In the genomic region with DNA sequence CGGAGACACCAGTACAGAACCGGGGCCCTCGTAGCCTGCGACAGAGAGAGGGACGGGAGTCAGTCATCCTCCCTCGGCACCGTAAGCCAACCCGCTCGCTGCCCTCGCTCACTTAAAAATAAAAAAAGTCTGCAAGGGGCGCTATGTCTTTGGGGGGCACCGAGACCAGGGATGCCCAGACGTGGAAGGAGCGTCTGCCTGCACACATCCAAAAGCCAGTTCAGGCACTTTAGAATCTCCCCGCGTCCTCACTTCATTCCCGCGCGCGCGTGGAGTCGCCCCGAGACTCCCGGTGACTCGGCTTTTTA, we compare ENCODE assay signal across 8 mouse cellular contexts. TPM values are rescaled to one million over a fixed set of nuclear protein-coding genes. Genes with fewer than 3 reads are reported as not detected.
A peak's percentile ranks its signal among the peaks of the same experiment; 100 is the strongest.
DNase-seq lines count a peak whose midpoint lies in the region; ATAC-seq and TF ChIP-seq lines count a peak whose summit lies in the region.
"Had no signal": no experiment of that assay in that cellular context is flagged by ENCODE, and none has a peak within 500 bp of the region (broad histone marks: within the 10 kb centered on the region; RNA-seq: fewer than 3 reads in every experiment).

No protein-coding gene starts in this region.

- H3K27ac ChIP-seq in forebrain, embryonic 15.5 days (replicated peaks) = no peak overlapping the region
- H3K27ac ChIP-seq in limb, embryonic 14.5 days (replicated peaks; ENCODE audit: low read depth, low read length) = peak overlapping the region; percentile 81; the same call in 1 of the 2 replicates
- H3K27ac ChIP-seq in stomach, postnatal 0 days (replicated peaks) = no peak overlapping the region

- H3K36me3 ChIP-seq in megakaryocyte, embryonic 14.5 days (replicated peaks; ENCODE audit: low read length) = no peaks in the 10 kb centered on the region
- H3K36me3 ChIP-seq in forebrain, embryonic 15.5 days = no peaks in the 10 kb centered on the region
- no peaks in the 10 kb centered on the region for H3K36me3 ChIP-seq in limb, embryonic 14.5 days (ENCODE audit: control insufficient read depth, insufficient read depth, low read length)
- no peaks in the 10 kb centered on the region for H3K36me3 ChIP-seq in stomach, postnatal 0 days (ENCODE audit: control insufficient read depth, insufficient read depth, low read length)

- H3K9me3 ChIP-seq in megakaryocyte, embryonic 14.5 days = no peaks in the 10 kb centered on the region
- H3K9me3 ChIP-seq in forebrain, embryonic 15.5 days = no peaks in the 10 kb centered on the region
- no peaks in the 10 kb centered on the region for H3K9me3 ChIP-seq in limb, embryonic 14.5 days (ENCODE audit: control insufficient read depth, low read length)
- H3K9me3 ChIP-seq in stomach, postnatal 0 days (ENCODE audit: control insufficient read depth, low read length) = no peaks in the 10 kb centered on the region

- TF ChIP-seq EP300 in stomach, postnatal 0 days (optimal IDR thresholded peaks at IDR 0.05) = no peak

- ATAC-seq in megakaryocyte, adult 5-6 weeks (ENCODE audit: poor library complexity, severe bottlenecking) = no peak
- ATAC-seq in forebrain, embryonic 15.5 days (replicated peaks) = 0 out of 2 replicates have a peak, but pooled peaks have one; percentile 3
- no peak for ATAC-seq in limb, embryonic 14.5 days (ENCODE audit: low FRiP score, low read depth)
- ATAC-seq in stomach, postnatal 0 days (ENCODE audit: low FRiP score, low TSS enrichment) = no peak

- H3K4me2 ChIP-seq in forebrain, embryonic 15.5 days (replicated peaks) = peak overlapping the region; percentile 83; the same call in 1 of the 2 replicates
- peak overlapping the region; percentile 88 for H3K4me2 ChIP-seq in limb, embryonic 14.5 days (replicated peaks; ENCODE audit: low read depth, low read length, severe bottlenecking)
- peak overlapping the region; percentile 97; the same call in 1 of the 2 replicates for H3K4me2 ChIP-seq in stomach, postnatal 0 days (replicated peaks; ENCODE audit: low read depth)

- peaks cover 97% of the 10 kb centered on the region for H3K27me3 ChIP-seq in megakaryocyte, embryonic 14.5 days (replicated peaks)
- peaks cover 80% of the 10 kb centered on the region for H3K27me3 ChIP-seq in forebrain, embryonic 15.5 days
- peaks cover 73% of the 10 kb centered on the region for H3K27me3 ChIP-seq in limb, embryonic 14.5 days (ENCODE audit: control insufficient read depth, insufficient read depth, low read length)
- peaks cover 33% of the 10 kb centered on the region for H3K27me3 ChIP-seq in stomach, postnatal 0 days (ENCODE audit: control insufficient read depth, insufficient read depth, low read length)

- no peak for TF ChIP-seq CTCF in stomach, postnatal 0 days (IDR thresholded peaks at IDR 0.05; ENCODE audit: low read depth)

- H3K4me3 ChIP-seq in megakaryocyte, embryonic 14.5 days (replicated peaks) = peak overlapping the region; percentile 80
- peak overlapping the region; percentile 11; the same call in 1 of the 2 replicates for H3K4me3 ChIP-seq in forebrain, embryonic 15.5 days
- peak overlapping the region; percentile 60 for H3K4me3 ChIP-seq in limb, embryonic 14.5 days (replicated peaks; ENCODE audit: low read length)
- peak overlapping the region; percentile 59 for H3K4me3 ChIP-seq in stomach, postnatal 0 days (ENCODE audit: low read depth, low read length)

- DNase-seq in limb, embryonic 14.5 days (ENCODE audit: low spot score) = no peak
- DNase-seq in stomach, postnatal 0 days (ENCODE audit: low spot score) = no peak
- no peak for DNase-seq in cerebellum, adult 9-10 months
- no peak for DNase-seq in thymus, postnatal 36 days

- no peak for TF ChIP-seq POLR2A in limb, embryonic 14.5 days (IDR thresholded peaks at IDR 0.05; ENCODE audit: borderline replicate concordance, extremely low read depth, insufficient read depth, insufficient read length)

- peaks cover 30% of the 10 kb centered on the region for H3K4me1 ChIP-seq in megakaryocyte, embryonic 14.5 days
- peaks cover 35% of the 10 kb centered on the region for H3K4me1 ChIP-seq in forebrain, embryonic 15.5 days
- H3K4me1 ChIP-seq in limb, embryonic 14.5 days (ENCODE audit: control insufficient read depth, insufficient read depth, low read length) = no peaks in the 10 kb centered on the region
- 0 out of 2 replicates have a peak, but pooled peaks cover 3% of the 10 kb centered on the region for H3K4me1 ChIP-seq in stomach, postnatal 0 days (replicated peaks; ENCODE audit: control insufficient read depth, insufficient read depth)

- WGBS in forebrain, embryonic 15.5 days = 1% methylated on average over 25 of the region's 25 CpGs
- 1% methylated on average over 25 of the region's 25 CpGs for WGBS in limb, embryonic 14.5 days
- 2% methylated on average over 25 of the region's 25 CpGs for WGBS in stomach, postnatal 0 days

- H3K9ac ChIP-seq in forebrain, embryonic 15.5 days (replicated peaks) = no peak overlapping the region
- H3K9ac ChIP-seq in limb, embryonic 14.5 days (ENCODE audit: low read depth, low read length, severe bottlenecking) = peak overlapping the region; percentile 82
- no peak overlapping the region for H3K9ac ChIP-seq in stomach, postnatal 0 days (ENCODE audit: low read length)

RNA-seq across cellular contexts. Expression of a gene that starts 1.0 kb away (rescaled TPM):
- polyA plus RNA-seq in megakaryocyte, embryonic 14.5 days (2012; ENCODE audit: insufficient read depth, low replicate concordance) = not detected in 2 replicates
- total RNA-seq in megakaryocyte, adult 5-6 weeks (2015) = not detected in 2 replicates
- total RNA-seq in megakaryocyte, adult 5-6 weeks (2017) = not detected in 2 replicates
- polyA plus RNA-seq in forebrain, embryonic 15.5 days (2015; fragmentation: Nextera tagmentation; extraction: Ambion mirVana) = 0.19 and 0.75 TPM in 2 replicates
- polyA plus RNA-seq in limb, embryonic 14.5 days (2012; rRNA removed) = 17.7 and 26.3 TPM in 2 replicates
- 9.7 and 11.3 TPM in 2 replicates for polyA plus RNA-seq in limb, embryonic 14.5 days (2014; fragmentation: Nextera tagmentation; extraction: Ambion mirVana)
- polyA plus RNA-seq in stomach, postnatal 0 days (2015; fragmentation: Nextera tagmentation; extraction: Ambion mirVana) = 0.38 and 0.46 TPM in 2 replicates
- total RNA-seq: hematopoietic stem cell, adult 5-6 weeks had no signal

Comparison
In these comparisons a context has a peak if more than half of its experiments do, and no peak if none do; other contexts are left out.
1. H3K4me3 ChIP-seq: peak in every context shown above with its lines; median percentile 80 in megakaryocyte, embryonic 14.5 days; 60 in limb, embryonic 14.5 days; 59 in stomach, postnatal 0 days; 11 in forebrain, embryonic 15.5 days.